Mouse (Mus musculus): ENCODE measurements around the gene Adgrg2.

Adgrg2 gene

DNA sequence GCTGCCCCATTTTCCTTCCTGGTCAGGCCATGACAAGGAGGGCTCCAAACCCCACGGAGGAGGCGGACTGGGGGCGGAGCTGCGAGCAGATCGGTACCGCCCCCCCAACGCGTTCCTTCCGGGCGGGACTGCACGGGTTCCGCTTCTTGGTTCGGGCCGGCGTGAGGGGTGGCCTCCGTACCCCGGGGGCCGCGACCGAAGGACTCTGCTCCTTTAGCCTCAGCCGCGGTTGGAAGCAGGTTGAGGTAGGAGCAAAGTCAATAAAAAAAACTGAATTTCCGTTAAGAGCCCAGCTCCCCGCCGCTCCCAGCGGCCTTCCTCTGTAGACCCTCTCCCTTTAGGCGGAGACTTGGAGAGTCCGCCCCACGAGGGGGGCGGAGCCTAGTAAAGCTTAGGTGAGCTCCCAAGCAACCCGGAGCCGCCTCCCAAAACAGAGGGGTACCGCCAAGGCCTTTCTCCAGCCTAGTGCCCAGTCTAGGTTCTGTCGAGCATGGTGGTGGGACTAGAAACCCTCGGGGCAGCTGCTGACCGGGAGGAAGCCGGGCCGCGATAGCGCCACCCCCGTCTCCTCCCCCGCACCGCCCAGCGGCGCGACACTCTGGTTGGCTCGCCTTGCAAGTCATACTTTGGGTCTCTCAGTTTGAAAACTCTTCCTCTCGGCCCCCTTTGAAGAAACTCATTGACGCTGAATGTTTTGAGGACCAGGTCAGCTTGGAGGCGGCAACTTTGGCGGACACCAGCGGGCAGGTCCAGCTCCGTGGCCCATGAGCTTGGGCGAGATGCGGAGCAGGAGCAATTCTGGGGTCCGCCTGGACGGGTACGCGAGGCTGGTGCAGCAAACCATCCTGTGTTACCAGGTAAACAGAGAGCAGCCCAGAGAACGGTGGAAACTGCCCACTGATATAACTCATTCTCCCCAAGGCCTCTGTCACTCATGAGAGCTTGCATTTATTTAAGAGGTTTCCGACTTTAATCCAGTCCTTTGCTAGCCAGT lies 111.9 kb downstream of the Adgrg2 start, which contains the start of gene Phka2:
Gene Phka2, plus strand, starts transcription at position 119 of the 994 bp plus-strand sequence.
- DNase-seq: peak; percentile 84

DNA sequence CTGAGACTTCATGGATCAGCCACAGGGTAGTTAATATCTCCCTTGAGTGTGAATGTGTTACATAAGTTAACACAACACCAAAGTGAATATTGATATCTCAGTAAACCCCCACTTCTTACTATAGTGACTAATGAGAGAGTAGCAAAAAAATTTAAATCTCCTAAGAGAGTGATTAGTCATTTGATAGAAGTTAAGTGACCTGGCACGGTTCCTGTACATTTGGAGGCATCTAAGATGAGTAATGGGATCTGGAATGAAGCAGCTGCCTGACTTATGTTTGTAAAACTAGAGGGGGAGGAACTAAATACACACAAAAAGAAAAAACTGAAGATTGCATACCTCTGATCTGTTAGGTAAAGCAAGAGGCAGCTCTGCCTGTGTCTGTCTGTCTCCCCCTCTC lies 118.6 kb downstream of the Adgrg2 start:
- no peak for DNase-seq

DNA sequence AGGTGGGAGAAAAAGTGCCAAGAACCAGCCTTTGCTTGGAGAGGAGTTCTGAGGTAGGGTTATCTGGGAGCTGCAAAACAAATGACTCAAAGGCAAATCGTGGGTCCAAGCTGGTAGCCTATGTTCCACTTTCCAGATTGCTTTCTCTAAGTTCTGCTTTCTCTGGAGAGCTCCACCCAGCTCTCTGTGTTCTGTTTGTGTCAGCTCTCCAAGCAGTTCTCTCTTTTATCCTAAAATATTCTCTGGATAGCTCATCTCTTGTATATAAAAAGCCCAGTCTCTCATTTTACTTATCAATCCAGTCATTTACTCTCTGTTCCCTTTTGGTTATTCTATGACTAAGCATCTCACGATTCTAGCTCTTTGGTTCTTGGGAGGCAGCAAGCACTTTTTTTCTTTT lies 119.7 kb downstream of the Adgrg2 start:
- no peak for DNase-seq

DNA sequence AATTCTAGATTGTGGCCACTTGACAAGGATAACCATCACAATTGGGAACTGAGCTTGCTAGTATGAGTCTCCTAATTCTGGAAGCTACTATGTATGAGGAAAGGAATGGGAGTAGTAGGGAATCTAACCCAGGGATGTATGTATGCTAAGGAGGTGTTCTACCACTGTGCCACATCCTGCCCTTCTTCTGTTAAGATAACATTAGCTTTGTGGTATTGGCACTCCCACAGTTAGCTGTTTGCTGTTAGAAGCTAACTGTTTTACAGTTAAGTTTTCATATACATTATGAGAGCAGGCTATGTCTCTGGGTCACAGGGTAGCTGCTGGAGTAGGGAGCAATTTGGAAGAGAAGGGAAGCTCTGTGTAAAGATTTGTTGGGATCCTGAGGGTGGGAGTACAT lies 125.5 kb downstream of the Adgrg2 start:
- no peak for DNase-seq

DNA sequence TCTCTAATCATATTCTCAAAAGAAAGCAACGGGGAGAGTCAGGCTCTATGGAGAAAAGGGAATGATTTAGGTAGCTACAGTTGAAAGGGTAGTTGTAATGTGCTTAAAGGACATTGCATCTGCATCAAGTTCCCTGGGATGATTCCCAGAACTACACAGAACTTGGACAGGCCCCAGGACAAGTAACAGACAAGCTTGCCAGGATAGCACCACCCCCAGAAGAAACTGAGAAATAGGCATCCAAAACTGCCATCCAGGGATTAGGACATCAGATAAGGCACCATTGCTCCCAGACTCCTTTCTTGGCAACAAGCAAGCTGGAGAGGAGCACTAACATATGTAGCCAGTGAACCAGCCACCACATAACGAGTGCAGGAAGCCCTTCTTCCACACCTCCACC lies 152.3 kb downstream of the Adgrg2 start:
- no peak for DNase-seq
